Comparison of ENCODE assay signal across 10 mouse cellular contexts in the genomic region with DNA sequence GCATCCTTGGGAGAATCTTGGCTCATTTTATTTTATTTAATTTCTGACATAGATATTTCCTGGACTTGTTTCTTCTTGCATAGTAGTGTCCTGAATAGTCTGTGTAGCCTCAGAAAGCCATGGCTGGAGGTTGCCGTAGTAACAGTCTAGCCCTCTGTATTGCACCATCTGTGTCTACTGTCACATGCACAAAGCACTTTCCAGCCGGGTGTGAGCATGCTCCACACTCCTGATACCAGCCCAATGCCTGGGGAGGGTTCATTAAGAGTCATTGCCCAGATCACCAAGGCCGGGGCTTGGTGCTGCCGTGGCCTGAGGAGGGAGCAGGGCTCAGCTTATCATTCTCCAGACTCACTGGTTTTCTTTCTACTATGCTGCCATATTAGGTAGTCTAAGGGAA.
DNase-seq lines count a peak whose midpoint lies in the region; ATAC-seq lines count a peak whose summit lies in the region.
"Had no signal": no experiment of that assay in that cellular context is flagged by ENCODE, and none has a peak within 500 bp of the region (broad histone marks: within the 10 kb centered on the region; RNA-seq: fewer than 3 reads in every experiment).

No protein-coding gene starts in this region.

- no peaks in the 10 kb centered on the region for H3K36me3 ChIP-seq in forebrain, embryonic 10.5 days (replicated peaks)
- no peaks in the 10 kb centered on the region for H3K36me3 ChIP-seq in liver, embryonic 15.5 days (replicated peaks)
- no peaks in the 10 kb centered on the region for H3K36me3 ChIP-seq in stomach, embryonic 14.5 days (ENCODE audit: control insufficient read depth, insufficient read depth, low read length)
- no peaks in the 10 kb centered on the region for H3K36me3 ChIP-seq in kidney, embryonic 14.5 days (ENCODE audit: control insufficient read depth, insufficient read depth, low read length)
- H3K36me3 ChIP-seq: limb, embryonic 13.5 days; stomach, embryonic 15.5 days had no signal

- no peaks in the 10 kb centered on the region for H3K27me3 ChIP-seq in forebrain, embryonic 10.5 days (ENCODE audit: poor library complexity, severe bottlenecking)
- no peaks in the 10 kb centered on the region for H3K27me3 ChIP-seq in liver, embryonic 15.5 days
- H3K27me3 ChIP-seq in stomach, embryonic 14.5 days (ENCODE audit: control insufficient read depth, insufficient read depth, low read length): no peaks in the 10 kb centered on the region
- no peaks in the 10 kb centered on the region for H3K27me3 ChIP-seq in kidney, embryonic 14.5 days (ENCODE audit: control insufficient read depth, insufficient read depth, low read length)
- H3K27me3 ChIP-seq: limb, embryonic 13.5 days; stomach, embryonic 15.5 days had no signal

- no peaks in the 10 kb centered on the region for H3K9me3 ChIP-seq in forebrain, embryonic 10.5 days
- no peaks in the 10 kb centered on the region for H3K9me3 ChIP-seq in liver, embryonic 15.5 days (replicated peaks)
- no peaks in the 10 kb centered on the region for H3K9me3 ChIP-seq in stomach, embryonic 14.5 days (ENCODE audit: control insufficient read depth, low read depth, low read length)
- H3K9me3 ChIP-seq in kidney, embryonic 14.5 days (ENCODE audit: control insufficient read depth, low read length): no peaks in the 10 kb centered on the region
- H3K9me3 ChIP-seq: limb, embryonic 13.5 days; stomach, embryonic 15.5 days had no signal

- DNase-seq in lung, postnatal 10 days: peak; percentile 43
- DNase-seq in lung, postnatal 14 days: no peak
- DNase-seq in forebrain, embryonic 10.5 days (ENCODE audit: extremely low spot score, low spot score): peak; percentile 37
- DNase-seq in urinary bladder, postnatal 10 days (ENCODE audit: low spot score): no peak
- DNase-seq in right cerebral cortex, postnatal 25 days: no peak

- peak; percentile 50 for ATAC-seq in liver, embryonic 15.5 days (ENCODE audit: insufficient read depth)
- ATAC-seq in stomach, embryonic 14.5 days (ENCODE audit: insufficient number of reproducible peaks, insufficient read depth, low FRiP score, low read depth): peak; percentile 56; the same call in 1 of the 2 replicates
- ATAC-seq in kidney, embryonic 14.5 days (ENCODE audit: low FRiP score, low TSS enrichment): no peak

- no peak overlapping the region for H3K9ac ChIP-seq in liver, embryonic 15.5 days
- no peak overlapping the region for H3K9ac ChIP-seq in stomach, embryonic 14.5 days (replicated peaks; ENCODE audit: low read depth, low read length)
- H3K9ac ChIP-seq in kidney, embryonic 14.5 days (ENCODE audit: low read depth, low read length): no peak overlapping the region
- H3K9ac ChIP-seq: limb, embryonic 13.5 days; stomach, embryonic 15.5 days had no signal

- no peak overlapping the region for H3K4me3 ChIP-seq in forebrain, embryonic 10.5 days
- H3K4me3 ChIP-seq in liver, embryonic 15.5 days (replicated peaks): no peak overlapping the region
- H3K4me3 ChIP-seq in stomach, embryonic 14.5 days (ENCODE audit: low read depth, low read length): no peak overlapping the region
- no peak overlapping the region for H3K4me3 ChIP-seq in kidney, embryonic 14.5 days (ENCODE audit: low read length)
- H3K4me3 ChIP-seq: limb, embryonic 13.5 days; stomach, embryonic 15.5 days had no signal

- 72% methylated on average over 4 of the region's 4 CpGs for WGBS in forebrain, embryonic 10.5 days
- WGBS in liver, embryonic 15.5 days (ENCODE audit: insufficient replicate concordance): 41% methylated on average over 4 of the region's 4 CpGs
- WGBS in stomach, embryonic 14.5 days: 77% methylated on average over 4 of the region's 4 CpGs
- 63% methylated on average over 4 of the region's 4 CpGs for WGBS in kidney, embryonic 14.5 days

- no peak overlapping the region for H3K4me2 ChIP-seq in liver, embryonic 15.5 days
- no peak overlapping the region for H3K4me2 ChIP-seq in stomach, embryonic 14.5 days (replicated peaks; ENCODE audit: low read depth, low read length)
- H3K4me2 ChIP-seq in kidney, embryonic 14.5 days (replicated peaks; ENCODE audit: low read depth, low read length): no peak overlapping the region
- H3K4me2 ChIP-seq: limb, embryonic 13.5 days; stomach, embryonic 15.5 days had no signal

- H3K27ac ChIP-seq in forebrain, embryonic 10.5 days: peak overlapping the region; percentile 62; the same call in 1 of the 2 replicates
- no peak overlapping the region for H3K27ac ChIP-seq in liver, embryonic 15.5 days (replicated peaks)
- no peak overlapping the region for H3K27ac ChIP-seq in stomach, embryonic 14.5 days (ENCODE audit: low read length)
- no peak overlapping the region for H3K27ac ChIP-seq in kidney, embryonic 14.5 days (ENCODE audit: low read depth, low read length)
- H3K27ac ChIP-seq: limb, embryonic 13.5 days; stomach, embryonic 15.5 days had no signal

- peaks cover 30% of the 10 kb centered on the region for H3K4me1 ChIP-seq in forebrain, embryonic 10.5 days
- peaks cover 43% of the 10 kb centered on the region for H3K4me1 ChIP-seq in liver, embryonic 15.5 days (replicated peaks)
- H3K4me1 ChIP-seq in stomach, embryonic 14.5 days (ENCODE audit: control insufficient read depth, insufficient read depth, low read length): peaks cover 8% of the 10 kb centered on the region
- peaks cover 7% of the 10 kb centered on the region for H3K4me1 ChIP-seq in kidney, embryonic 14.5 days (ENCODE audit: control insufficient read depth, insufficient read depth, low read length)

Comparison
In these comparisons a context has a peak if more than half of its experiments do, and no peak if none do; other contexts are left out.
1. DNase-seq: peak in lung, postnatal 10 days (single experiment) and forebrain, embryonic 10.5 days (single experiment); none in lung, postnatal 14 days (single experiment), urinary bladder, postnatal 10 days (single experiment) and right cerebral cortex, postnatal 25 days (single experiment).